Mouse (Mus musculus) testis, postnatal 10 days (tissue): Measurements from ENCODE around the gene Hist4h4.

Experiments used
- DNase-seq: peaks from one replicate; pipeline ENCODE4 v3.0.0; 2021; ENCODE audit warnings: low spot score

Gene Hist4h4

GRCm38 (mm10) chr6:136782761-136783160 is 21.5 kb downstream of the Hist4h4 start:
- DNase-seq, result no peak

GRCm38 (mm10) chr6:136782146-136782545 is 22.1 kb downstream of the Hist4h4 start:
- no peak for DNase-seq

- no peak for DNase-seq
These were observed 22.7 kb downstream of the Hist4h4 start, which contains the start of gene Gucy2c for GRCm38 (mm10) chr6:136781377-136781986. TSS of gene Gucy2c (minus strand) at chr6:136781765.

DNA sequence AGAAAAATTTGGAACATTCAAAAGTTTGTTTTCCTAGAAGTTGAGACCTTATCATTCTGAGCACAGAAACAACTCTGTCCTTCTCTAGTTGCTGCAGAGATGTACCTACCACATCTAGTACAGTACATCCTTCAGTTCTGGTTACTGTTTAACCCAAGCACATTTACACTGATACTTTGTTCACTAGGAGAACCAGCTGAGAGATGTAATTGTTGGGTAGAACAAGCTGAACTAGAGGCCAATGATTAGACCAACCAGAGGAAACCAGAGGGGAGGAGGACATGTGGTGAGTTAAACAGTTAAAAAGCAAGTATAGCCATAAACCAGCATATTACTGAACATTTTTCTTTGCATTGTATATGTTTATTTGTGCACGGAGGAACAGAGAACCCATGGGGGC is 27.8 kb downstream of the Hist4h4 start:
- DNase-seq, result no peak

GRCm38 (mm10) chr6:136769859-136770258 is 34.4 kb downstream of the Hist4h4 start:
- no peak for DNase-seq

DNA sequence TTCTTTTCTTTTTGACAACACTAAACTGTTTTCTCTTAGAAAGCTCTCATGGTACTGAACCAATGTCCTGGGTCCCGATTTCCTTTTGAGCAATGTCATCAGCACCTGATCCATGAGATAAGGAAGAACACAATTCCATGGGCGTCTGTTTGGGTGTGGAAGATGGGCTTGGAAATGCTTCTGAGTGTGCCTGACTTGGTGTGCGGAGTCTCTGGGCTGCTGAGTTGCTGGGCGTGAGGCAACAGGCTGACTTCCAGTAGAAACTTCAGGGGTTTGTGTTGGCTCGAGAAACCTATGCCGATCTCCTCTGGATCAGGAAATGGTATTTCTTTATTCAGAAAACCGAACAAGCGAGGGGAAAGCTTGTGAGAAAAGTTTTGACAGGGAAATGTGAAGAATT is 35.1 kb downstream of the Hist4h4 start:
- DNase-seq, result no peak

- no peak for DNase-seq
These were observed 40.3 kb downstream of the Hist4h4 start for GRCm38 (mm10) chr6:136763912-136764311.
